Mouse (Mus musculus): ENCODE results near the gene Emb. TPM values are rescaled to one million over a fixed set of nuclear protein-coding genes. Genes with fewer than 3 reads are reported as not detected.

Gene Emb
- polyA plus RNA-seq, 2 experiments from 2014 or later: 123 to 124 TPM

Other genes with a start within 250 kb of the Emb start
- 10 to 100 TPM; 16.8 to 25.7 TPM for gene Parp8, start 183.0 kb upstream of the Emb start, polyA plus RNA-seq (2017; shearing (Covaris generic))
- under 1 TPM in 1 of 2 experiments, not detected in 1; 0.32 TPM for gene Gm17509, start 12.5 kb downstream of the Emb start, polyA plus RNA-seq (2017; shearing (Covaris generic))

All from CD4-positive, CD25-positive, alpha-beta regulatory T cell, adult 4 months (primary cell).